Mouse (Mus musculus) midbrain, embryonic 14.5 days (tissue): Measurements from ENCODE around the gene Lmcd1. TPM values are rescaled to one million over a fixed set of nuclear protein-coding genes. Genes with fewer than 3 reads are reported as not detected.

Source experiments
- ATAC-seq: fragments of 200-750 bp; cut with Nextera tagmentation; 2 replicates; pipeline ENCODE4 v1.8.0; 2017; ENCODE audit warnings: moderate number of reproducible peaks, moderate library complexity; ENCODE audit not compliant: low FRiP score, low TSS enrichment
- DNase-seq: peaks from one replicate; pipeline ENCODE4 v3.0.0-alpha.2; 2015
- H3K27ac ChIP-seq: fragments of 300-500 bp; sonication (generic); replicated peaks from 2 replicates; pipeline ENCODE4 v1.5.1; 2014; ENCODE audit warnings: mild to moderate bottlenecking, low read depth, low read length, moderate library complexity
- H3K27me3 ChIP-seq: fragments of 300-500 bp; sonication (generic); 2 replicates; pipeline ENCODE4 v1.6.1; 2014; ENCODE audit warnings: low read length, control low read depth, mixed read lengths; ENCODE audit not compliant: control insufficient read depth, insufficient read depth
- H3K36me3 ChIP-seq: fragments of 300-500 bp; sonication (generic); 2 replicates; pipeline ENCODE4 v1.6.1; 2014; ENCODE audit warnings: low read length, control low read depth; ENCODE audit not compliant: control insufficient read depth, insufficient read depth
- H3K4me1 ChIP-seq: fragments of 300-500 bp; sonication (generic); 2 replicates; pipeline ENCODE4 v1.6.1; 2014; ENCODE audit warnings: mild to moderate bottlenecking, antibody characterized with exemption, low read length, control low read depth; ENCODE audit not compliant: control insufficient read depth, insufficient read depth
- H3K4me2 ChIP-seq: fragments of 300-500 bp; sonication (generic); 2 replicates; pipeline ENCODE4 v1.6.1; 2014; ENCODE audit warnings: mild to moderate bottlenecking, low read length, moderate library complexity
- H3K4me3 ChIP-seq: fragments of 300-500 bp; sonication (generic); replicated peaks from 2 replicates; pipeline ENCODE4 v1.5.1; 2014; ENCODE audit warnings: low read depth, low read length
- H3K9ac ChIP-seq: fragments of 300-500 bp; sonication (generic); replicated peaks from 2 replicates; pipeline ENCODE4 v1.6.1; 2014; ENCODE audit warnings: mild to moderate bottlenecking, low read length, moderate library complexity
- H3K9me3 ChIP-seq: fragments of 300-500 bp; sonication (generic); 2 replicates; pipeline ENCODE4 v1.6.1; 2016; ENCODE audit warnings: low read length, control low read depth, mixed read lengths; ENCODE audit not compliant: control insufficient read depth
- whole genome bisulfite sequencing: fragments of 180-500 bp; shearing (Covaris S2); extraction: QIAGEN DNeasy Blood & Tissue Kit; methylation state at CpG from one replicate; pipeline ENCODE4 v1.1.7; 2014; 5-methylcytosine and 5-hydroxymethylcytosine counted together
- polyA plus RNA-seq: library from polyadenylated mRNA; unstranded; fragments of >200 nt; fragmentation: Nextera tagmentation; extraction: Ambion mirVana; gene quantifications from 2 replicates; pipeline ENCODE4 v1.2.1, GENCODE M21; 2014

Lmcd1 gene
- polyA plus RNA-seq, 1 experiment from 2014 or later, result 16.2 TPM

DNA sequence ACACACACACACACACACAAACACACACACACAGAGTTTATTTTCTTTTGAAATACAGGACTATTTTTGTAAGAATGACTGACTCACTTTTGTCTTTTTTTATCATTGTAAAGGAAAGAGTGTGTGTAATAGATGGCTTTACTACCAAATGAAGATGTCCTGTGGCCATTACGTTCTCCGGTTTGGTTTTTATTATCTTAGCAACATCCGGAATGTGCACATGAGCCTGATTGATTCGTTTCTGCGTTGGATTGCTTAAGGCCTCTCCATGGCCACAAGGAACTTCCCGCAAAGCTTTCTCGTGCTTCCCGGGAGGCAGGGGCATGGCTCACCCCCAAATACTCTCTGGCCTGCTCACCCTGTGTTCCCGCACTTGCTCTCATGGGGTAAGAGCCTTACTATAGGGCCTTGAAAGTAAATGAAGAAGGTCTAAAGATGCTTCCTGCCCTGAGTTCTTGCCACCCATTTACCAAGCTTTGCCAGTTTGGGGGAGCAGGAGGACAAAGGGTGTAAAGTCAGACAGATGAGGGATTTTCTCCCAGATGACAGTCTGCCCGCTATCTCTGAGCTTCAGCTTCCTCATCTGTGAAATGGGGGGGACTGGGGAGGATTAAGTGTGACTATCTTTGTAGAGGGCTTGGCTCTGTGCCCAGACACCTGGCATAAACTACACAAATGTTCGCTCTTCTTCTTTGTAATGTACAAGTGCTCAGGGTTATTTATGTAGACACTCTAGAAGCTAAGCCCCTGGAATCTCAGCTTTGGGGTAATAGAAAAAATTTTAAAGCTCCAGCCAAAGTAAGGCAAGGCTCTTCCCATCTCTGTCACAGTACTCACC is 18.0 kb upstream of the Lmcd1 start:
- H3K9me3 ChIP-seq, result no peaks in the 10 kb centered on the region
- peak; percentile 33 for DNase-seq
- H3K36me3 ChIP-seq, result no peaks in the 10 kb centered on the region
- no peak overlapping the region for H3K9ac ChIP-seq
- H3K27ac ChIP-seq, result no peak overlapping the region
- ATAC-seq, result no peak
- H3K4me2 ChIP-seq, result no peak overlapping the region
- no peaks in the 10 kb centered on the region for H3K4me1 ChIP-seq
- 70% methylated on average over 11 of the region's 11 CpGs for WGBS
- no peak overlapping the region for H3K4me3 ChIP-seq
- H3K27me3 ChIP-seq, result no peaks in the 10 kb centered on the region

- 92% methylated on average over 6 of the region's 6 CpGs for WGBS
- Histone ChIP-seq H3K36me3 (no peaks in the 10 kb centered on the region), H3K4me2 (no peak overlapping the region), H3K4me3 (no peak overlapping the region), H3K27me3 (no peaks in the 10 kb centered on the region), H3K27ac (no peak overlapping the region), H3K9ac (no peak overlapping the region), H3K9me3 (no peaks in the 10 kb centered on the region), H3K4me1 (no peaks in the 10 kb centered on the region)
- ATAC-seq, result no peak
- DNase-seq, result no peak
Measured at GRCm38 (mm10) chr6:112256599-112256998, 17.0 kb upstream of the Lmcd1 start.

DNA sequence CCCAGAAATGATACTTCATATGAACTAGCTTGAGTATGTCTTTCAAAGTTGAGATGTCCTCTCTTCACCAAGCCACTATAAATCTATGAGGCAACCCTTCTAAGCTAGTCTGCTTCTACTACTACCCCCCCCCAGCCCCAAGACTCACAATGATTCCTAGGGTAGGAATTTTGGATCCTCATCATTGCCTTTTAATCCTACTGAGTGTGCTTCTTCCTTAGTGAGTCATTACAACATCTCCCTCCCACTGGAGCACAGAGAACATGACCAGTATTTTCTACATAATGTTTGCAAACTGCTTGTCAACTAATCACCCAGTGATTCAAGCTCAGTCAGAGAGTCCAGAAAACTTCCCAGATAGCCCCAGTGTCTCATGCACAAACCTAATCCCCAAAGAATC is 12.5 kb upstream of the Lmcd1 start:
- H3K4me2 ChIP-seq, result no peak overlapping the region
- no peak overlapping the region for H3K9ac ChIP-seq
- no peak for ATAC-seq
- H3K36me3 ChIP-seq, result no peaks in the 10 kb centered on the region
- H3K4me1 ChIP-seq, result no peaks in the 10 kb centered on the region
- no peak overlapping the region for H3K4me3 ChIP-seq
- no peaks in the 10 kb centered on the region for H3K9me3 ChIP-seq
- DNase-seq, result no peak
- H3K27me3 ChIP-seq, result no peaks in the 10 kb centered on the region
- no peak overlapping the region for H3K27ac ChIP-seq

DNA sequence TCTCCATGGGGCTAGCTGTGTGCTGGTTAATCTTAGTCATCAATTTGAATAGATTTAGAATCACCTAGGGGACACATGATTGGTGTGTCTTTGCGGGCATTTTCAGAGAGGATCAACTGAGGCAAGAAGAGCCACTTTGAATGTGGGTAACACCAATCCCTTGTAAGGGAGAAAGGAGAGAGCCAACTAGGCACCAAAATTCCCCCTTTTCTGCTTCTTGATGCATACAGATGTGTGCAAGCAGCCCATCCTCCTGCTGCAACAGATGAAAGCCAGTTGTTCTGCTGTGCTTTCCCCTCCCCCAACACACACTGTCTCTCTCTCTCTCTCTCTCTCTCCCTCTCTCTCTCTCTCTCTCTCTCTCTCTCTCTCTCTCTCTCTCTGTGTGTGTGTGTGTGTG is 9.2 kb upstream of the Lmcd1 start:
- DNase-seq (no peak), ATAC-seq (no peak)
- Histone ChIP-seq H3K27me3 (no peaks in the 10 kb centered on the region), H3K4me1 (0 out of 2 replicates have a peak, but pooled peaks cover 2% of the 10 kb centered on the region), H3K4me2 (no peak overlapping the region), H3K27ac (no peak overlapping the region), H3K9me3 (no peaks in the 10 kb centered on the region), H3K36me3 (no peaks in the 10 kb centered on the region), H3K4me3 (no peak overlapping the region), H3K9ac (no peak overlapping the region)
- WGBS, result 97% methylated on average over 1 of the region's 1 CpGs

DNA sequence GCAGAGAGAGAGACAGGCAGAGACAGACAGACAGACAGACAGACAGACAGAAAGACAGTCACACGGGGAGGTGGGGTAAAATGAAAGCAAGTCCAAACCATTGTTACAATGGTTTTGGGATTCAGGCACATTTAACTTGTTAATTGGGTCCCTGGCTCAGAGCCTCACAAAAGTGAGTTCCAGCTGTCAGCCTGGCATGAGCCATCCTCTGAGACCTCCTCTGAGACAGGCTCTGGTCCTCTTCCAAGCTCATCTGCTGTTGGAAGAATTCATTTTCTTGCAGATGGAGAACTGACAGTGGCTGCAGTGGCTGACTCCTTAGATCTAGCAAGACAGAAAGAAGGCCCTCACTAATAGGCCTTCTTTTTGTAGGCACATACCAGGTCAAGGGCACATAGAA is 6.9 kb upstream of the Lmcd1 start:
- Histone ChIP-seq H3K27me3 (no peaks in the 10 kb centered on the region), H3K27ac (peak overlapping the region; percentile 37; the same call in 1 of the 2 replicates), H3K36me3 (no peaks in the 10 kb centered on the region), H3K4me1 (0 out of 2 replicates have a peak, but pooled peaks cover 2% of the 10 kb centered on the region), H3K4me3 (no peak overlapping the region), H3K9ac (no peak overlapping the region), H3K4me2 (no peak overlapping the region), H3K9me3 (no peaks in the 10 kb centered on the region)
- WGBS, result 28% methylated on average over 1 of the region's 1 CpGs
- DNase-seq, result peak; percentile 61
- peak; percentile 53; the same call in 1 of the 2 replicates for ATAC-seq

GRCm38 (mm10) chr6:112267661-112268357 is 5.7 kb upstream of the Lmcd1 start:
- H3K4me2 ChIP-seq, result no peak overlapping the region
- 81% methylated on average over 6 of the region's 6 CpGs for WGBS
- 0 out of 2 replicates have a peak, but pooled peaks cover 2% of the 10 kb centered on the region for H3K4me1 ChIP-seq
- no peak overlapping the region for H3K9ac ChIP-seq
- no peak overlapping the region for H3K4me3 ChIP-seq
- no peaks in the 10 kb centered on the region for H3K9me3 ChIP-seq
- H3K36me3 ChIP-seq, result no peaks in the 10 kb centered on the region
- no peak overlapping the region for H3K27ac ChIP-seq
- DNase-seq, result no peak
- ATAC-seq, result no peak
- H3K27me3 ChIP-seq, result no peaks in the 10 kb centered on the region

GRCm38 (mm10) chr6:112274261-112275055 is 900 bp downstream of the Lmcd1 start:
- WGBS, result 26% methylated on average over 9 of the region's 9 CpGs

GRCm38 (mm10) chr6:112275731-112276245 is 2.2 kb downstream of the Lmcd1 start:
- DNase-seq (no peak), ATAC-seq (no peak)
- H3K36me3 ChIP-seq, result no peaks in the 10 kb centered on the region
- WGBS, result 74% methylated on average over 6 of the region's 6 CpGs
- H3K9ac ChIP-seq, result no peak overlapping the region
- no peaks in the 10 kb centered on the region for H3K9me3 ChIP-seq
- no peak overlapping the region for H3K4me3 ChIP-seq
- no peak overlapping the region for H3K27ac ChIP-seq
- peaks cover 14% of the 10 kb centered on the region; the same call in 1 of the 2 replicates for H3K4me1 ChIP-seq
- H3K4me2 ChIP-seq, result no peak overlapping the region
- H3K27me3 ChIP-seq, result no peaks in the 10 kb centered on the region

More at GRCm38 (mm10) chr6:112274261-112275055, 900 bp downstream of the Lmcd1 start:
- Histone ChIP-seq H3K4me3 (peak overlapping the region; percentile 32; the same call in 1 of the 2 replicates), H3K27ac (peak overlapping the region; percentile 79), H3K36me3 (no peaks in the 10 kb centered on the region), H3K27me3 (no peaks in the 10 kb centered on the region), H3K4me1 (peaks cover 14% of the 10 kb centered on the region; the same call in 1 of the 2 replicates), H3K9me3 (no peaks in the 10 kb centered on the region), H3K4me2 (peak overlapping the region; percentile 67), H3K9ac (no peak overlapping the region)
- DNase-seq (peak; percentile 86), ATAC-seq (peak; percentile 79)
